Mouse (Mus musculus) urinary bladder, postnatal 14 days (tissue): ENCODE data around the gene Haus3.

Source experiments
- DNase-seq: peaks from one replicate; pipeline ENCODE4 v3.0.0; 2021; ENCODE audit warnings: low spot score

Gene Haus3

DNA sequence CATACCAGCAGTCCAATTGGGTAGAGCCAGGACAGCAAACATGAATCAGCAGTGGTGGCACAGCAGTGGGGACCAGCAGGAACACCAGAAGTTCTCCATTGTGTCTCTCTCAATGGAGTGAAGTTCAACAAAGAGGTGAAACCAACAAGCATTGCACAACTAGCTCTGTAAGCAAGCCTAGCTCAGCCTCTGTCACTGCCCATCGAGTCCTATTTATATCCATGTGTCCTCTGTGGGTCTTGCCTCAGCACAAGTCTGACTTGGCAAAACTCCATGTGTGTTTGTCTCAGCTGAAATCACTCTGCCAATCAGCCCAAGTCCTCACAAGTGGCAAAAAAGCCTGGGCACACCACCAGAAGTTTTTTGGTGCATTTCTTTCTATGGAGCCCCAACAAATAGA lies 63.6 kb downstream of the Haus3 start:
- no peak for DNase-seq
